Mouse (Mus musculus) hindbrain, embryonic 13.5 days (tissue): ENCODE measurements around the gene Bcl11b. TPM values are rescaled to one million over a fixed set of nuclear protein-coding genes. Genes with fewer than 3 reads are reported as not detected.

Source experiments
- ATAC-seq: fragments of 200-750 bp; cut with Nextera tagmentation; 2 replicates; pipeline ENCODE4 v1.8.0; 2017; ENCODE audit warnings: moderate TSS enrichment; ENCODE audit not compliant: low FRiP score
- H3K27ac ChIP-seq: fragments of 300-500 bp; sonication (generic); 2 replicates; pipeline ENCODE4 v1.5.1; 2015; ENCODE audit warnings: inconsistent platforms, mild to moderate bottlenecking, moderate library complexity
- H3K27me3 ChIP-seq: fragments of 300-500 bp; sonication (generic); 2 replicates; pipeline ENCODE4 v1.6.1; 2015; ENCODE audit warnings: mild to moderate bottlenecking, inconsistent platforms
- H3K36me3 ChIP-seq: fragments of 300-500 bp; sonication (generic); 2 replicates; pipeline ENCODE4 v1.6.1; 2015; ENCODE audit warnings: mild to moderate bottlenecking, inconsistent platforms
- H3K4me1 ChIP-seq: fragments of 300-500 bp; sonication (generic); replicated peaks from 2 replicates; pipeline ENCODE4 v1.6.1; 2015; ENCODE audit warnings: inconsistent platforms
- H3K4me2 ChIP-seq: fragments of 300-500 bp; sonication (generic); 2 replicates; pipeline ENCODE4 v1.6.1; 2015; ENCODE audit warnings: inconsistent platforms, mild to moderate bottlenecking, moderate library complexity
- H3K4me3 ChIP-seq: fragments of 300-500 bp; sonication (generic); 2 replicates; pipeline ENCODE4 v1.5.1; 2015; ENCODE audit warnings: mild to moderate bottlenecking, inconsistent platforms
- H3K9ac ChIP-seq: fragments of 300-500 bp; sonication (generic); 2 replicates; pipeline ENCODE4 v1.6.1; 2015; ENCODE audit warnings: mild to moderate bottlenecking, inconsistent platforms
- H3K9me3 ChIP-seq: fragments of 300-500 bp; sonication (generic); 2 replicates; pipeline ENCODE4 v1.6.1; 2016; ENCODE audit warnings: inconsistent platforms
- WGBS: fragments of 180-500 bp; shearing (Covaris S2); methylation state at CpG from one replicate; pipeline ENCODE4 v1.1.7; 2015; 5-methylcytosine and 5-hydroxymethylcytosine counted together
- polyA plus RNA-seq: library from polyadenylated mRNA; unstranded; fragments of >200 nt; fragmentation: Nextera tagmentation; extraction: Ambion mirVana; gene quantifications from 2 replicates; pipeline ENCODE4 v1.2.1, GENCODE M21; 2015

Gene Bcl11b
- polyA plus RNA-seq, 1 experiment from 2014 or later, result 31.0 TPM

DNA sequence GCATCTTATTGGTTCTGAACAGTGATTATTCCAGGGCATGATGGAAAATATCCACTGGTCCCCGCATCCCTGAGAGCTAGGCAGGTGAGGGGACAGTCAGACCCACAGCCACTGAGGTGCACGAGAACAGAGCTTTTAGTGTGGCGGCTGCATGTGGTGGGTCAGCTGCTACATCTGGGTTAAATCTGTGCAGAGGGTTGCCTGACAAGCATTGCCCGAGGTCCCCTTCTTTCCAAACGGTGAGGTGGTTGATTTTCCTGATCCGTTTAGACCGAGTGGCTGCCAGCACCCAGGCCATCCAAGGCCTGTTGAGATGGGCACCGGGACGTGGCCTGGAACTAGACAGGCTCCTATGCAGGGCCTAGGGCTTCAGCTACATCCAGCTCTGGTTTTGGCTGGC, 121.7 kb downstream of the Bcl11b start:
- Histone ChIP-seq H3K36me3 (no peaks in the 10 kb centered on the region), H3K4me2 (no peak overlapping the region), H3K9me3 (peaks cover 6% of the 10 kb centered on the region; the same call in 1 of the 2 replicates), H3K27me3 (no peaks in the 10 kb centered on the region), H3K4me3 (no peak overlapping the region), H3K4me1 (no peaks in the 10 kb centered on the region; the same call in none of the 2 replicates), H3K9ac (no peak overlapping the region), H3K27ac (no peak overlapping the region)
- 84% methylated on average over 9 of the region's 9 CpGs for WGBS
- ATAC-seq, result no peak

DNA sequence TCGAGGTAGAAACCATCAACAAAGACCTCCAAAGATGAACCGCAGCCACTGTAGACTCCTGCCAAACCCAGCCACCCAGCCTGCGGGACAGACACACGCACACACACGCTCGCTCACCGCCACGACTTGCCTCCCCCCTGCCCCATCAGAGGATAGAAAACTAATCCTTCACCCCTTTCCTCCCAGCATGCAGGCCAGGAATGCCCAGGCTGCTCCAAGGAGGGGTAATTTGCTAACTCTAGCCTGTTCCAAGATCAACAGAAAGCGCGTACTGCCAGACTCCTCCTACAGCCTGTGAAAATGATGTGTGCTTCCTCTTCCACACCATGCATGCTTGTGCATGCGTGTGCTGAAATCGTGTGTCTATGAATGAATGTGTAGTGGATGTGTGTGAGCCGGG, 122.7 kb downstream of the Bcl11b start:
- Histone ChIP-seq H3K27me3 (no peaks in the 10 kb centered on the region), H3K4me1 (no peaks in the 10 kb centered on the region; the same call in none of the 2 replicates), H3K4me2 (no peak overlapping the region), H3K27ac (no peak overlapping the region), H3K36me3 (no peaks in the 10 kb centered on the region), H3K4me3 (no peak overlapping the region), H3K9ac (no peak overlapping the region), H3K9me3 (peaks cover 9% of the 10 kb centered on the region; the same call in 1 of the 2 replicates)
- no peak for ATAC-seq
- 84% methylated on average over 13 of the region's 13 CpGs for WGBS

DNA sequence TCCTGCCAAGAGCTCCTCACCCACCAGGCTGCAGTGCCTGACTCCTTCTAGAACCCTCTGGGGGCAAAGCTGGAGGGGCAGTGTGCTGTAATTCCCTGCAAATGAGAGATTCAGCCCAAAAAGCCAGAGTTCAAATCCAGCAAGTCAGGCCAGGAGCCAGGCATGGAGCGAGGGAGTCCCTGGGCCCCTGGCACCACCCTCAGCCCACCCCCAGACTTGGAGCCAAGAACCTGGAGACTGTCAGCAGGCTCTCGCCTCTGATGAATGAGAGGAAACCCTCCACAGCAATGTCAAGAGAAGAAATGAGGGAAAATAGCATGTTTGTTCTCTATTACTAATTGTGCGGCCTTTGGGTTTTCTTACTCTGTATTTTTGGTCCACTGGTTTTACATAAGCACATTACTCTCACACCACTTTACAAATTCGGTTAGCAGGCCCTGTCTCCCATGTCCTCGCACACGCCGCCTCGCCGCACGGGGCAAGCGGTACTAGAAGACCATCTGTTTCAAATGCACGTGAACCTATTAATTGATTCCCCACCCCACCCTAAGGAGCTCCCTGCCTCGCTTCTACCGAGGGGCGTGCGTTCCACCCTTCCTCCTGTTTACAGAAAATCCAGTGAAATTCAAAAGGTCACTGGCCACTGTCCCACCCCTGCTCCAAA, 124.2 kb downstream of the Bcl11b start:
- H3K9me3 ChIP-seq, result peaks cover 9% of the 10 kb centered on the region; the same call in 1 of the 2 replicates
- H3K36me3 ChIP-seq, result no peaks in the 10 kb centered on the region
- H3K4me3 ChIP-seq, result no peak overlapping the region
- no peak overlapping the region for H3K27ac ChIP-seq
- no peak for ATAC-seq
- no peak overlapping the region for H3K9ac ChIP-seq
- H3K4me1 ChIP-seq, result no peaks in the 10 kb centered on the region; the same call in none of the 2 replicates
- no peak overlapping the region for H3K4me2 ChIP-seq
- H3K27me3 ChIP-seq, result no peaks in the 10 kb centered on the region
- WGBS, result 82% methylated on average over 16 of the region's 16 CpGs

DNA sequence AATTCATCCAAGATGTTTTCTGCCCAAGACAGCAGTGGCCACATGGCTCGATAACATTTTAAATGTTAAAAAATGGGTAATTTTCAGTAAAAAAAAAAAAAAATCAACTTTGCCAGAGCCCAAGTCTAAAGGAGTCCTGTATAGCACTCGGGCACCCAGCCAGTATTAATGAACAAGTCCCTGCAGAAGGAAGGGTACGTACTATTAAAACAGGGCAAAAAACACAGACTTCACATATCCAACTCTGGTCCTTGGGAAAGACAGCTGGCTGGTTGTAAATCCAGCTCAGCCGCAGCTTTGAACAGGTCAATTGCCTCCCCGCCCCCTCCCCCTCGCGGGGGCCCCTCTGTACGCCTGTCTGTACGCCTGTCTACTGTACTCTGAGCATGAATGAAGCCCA, 127.2 kb downstream of the Bcl11b start:
- Histone ChIP-seq H3K9ac (no peak overlapping the region), H3K4me1 (no peaks in the 10 kb centered on the region), H3K4me2 (no peak overlapping the region), H3K27ac (no peak overlapping the region), H3K4me3 (no peak overlapping the region), H3K27me3 (no peaks in the 10 kb centered on the region), H3K9me3 (peaks cover 9% of the 10 kb centered on the region; the same call in 1 of the 2 replicates), H3K36me3 (no peaks in the 10 kb centered on the region)
- ATAC-seq, result no peak
- WGBS, result 86% methylated on average over 9 of the region's 9 CpGs

DNA sequence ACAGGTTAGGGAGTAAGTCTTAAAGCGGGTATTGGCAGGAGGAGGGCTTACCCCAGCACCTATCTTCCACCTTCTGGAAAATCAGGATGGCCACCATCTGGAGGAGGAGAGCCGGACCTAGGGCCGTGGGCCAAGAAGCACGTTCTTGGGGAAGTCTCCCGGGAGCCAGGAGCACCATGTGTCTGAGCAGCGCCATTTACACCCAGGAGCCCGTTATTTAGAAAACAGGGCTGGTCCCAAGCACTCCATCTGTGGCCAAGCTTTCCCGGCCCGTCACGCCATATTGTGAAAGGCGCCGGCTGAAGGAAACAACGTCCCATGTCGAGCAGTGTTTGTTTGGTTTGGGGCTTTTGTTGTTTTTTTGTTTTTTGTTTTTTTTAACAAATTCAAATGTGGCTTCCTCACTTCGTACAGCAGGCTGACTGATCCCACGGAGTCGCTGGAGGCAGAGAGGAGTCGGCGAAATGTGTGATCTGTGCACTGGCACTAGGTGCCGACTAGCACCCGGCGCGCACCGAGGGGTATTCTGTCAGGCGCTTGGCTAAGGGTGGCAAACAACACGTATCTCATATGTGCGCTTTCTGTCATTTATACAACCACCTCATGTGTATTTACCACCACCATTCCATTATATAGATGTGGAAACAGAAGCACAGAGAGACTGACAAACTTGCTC, 128.8 kb downstream of the Bcl11b start:
- 86% methylated on average over 27 of the region's 27 CpGs for WGBS
- no peak overlapping the region for H3K4me2 ChIP-seq
- H3K27me3 ChIP-seq, result no peaks in the 10 kb centered on the region
- no peak overlapping the region for H3K27ac ChIP-seq
- no peaks in the 10 kb centered on the region for H3K36me3 ChIP-seq
- H3K9ac ChIP-seq, result no peak overlapping the region
- H3K9me3 ChIP-seq, result peaks cover 9% of the 10 kb centered on the region; the same call in 1 of the 2 replicates
- H3K4me3 ChIP-seq, result no peak overlapping the region
- no peaks in the 10 kb centered on the region for H3K4me1 ChIP-seq
- ATAC-seq, result no peak

DNA sequence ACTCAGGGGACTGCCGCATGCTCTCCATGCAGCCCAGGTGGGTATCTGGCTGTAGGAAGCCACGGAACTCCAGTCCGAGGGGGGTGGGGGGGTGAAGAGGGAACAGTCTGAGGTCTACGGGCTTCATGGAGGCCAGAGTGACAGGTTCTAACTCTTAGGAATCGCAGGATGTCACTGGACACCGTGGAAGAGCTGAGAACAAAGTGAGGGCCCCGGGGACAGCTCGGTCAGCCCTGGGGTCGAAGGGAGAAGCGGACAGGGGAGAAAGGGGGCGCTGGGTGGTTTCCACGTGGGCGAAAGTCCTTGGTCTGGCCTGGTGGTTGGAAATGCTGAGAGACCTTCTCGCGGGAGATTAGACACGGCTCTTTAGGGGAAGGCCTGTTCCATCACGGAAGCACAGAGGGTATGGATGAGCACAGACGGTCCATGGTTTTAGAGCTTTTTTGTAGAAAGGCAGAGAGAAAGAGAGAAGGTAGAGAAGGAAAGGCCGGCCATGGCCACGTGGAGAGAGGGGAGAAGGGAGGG, 133.8 kb downstream of the Bcl11b start:
- 87% methylated on average over 20 of the region's 20 CpGs for WGBS
- no peak for ATAC-seq
- Histone ChIP-seq H3K4me2 (no peak overlapping the region), H3K27ac (no peak overlapping the region), H3K4me1 (no peaks in the 10 kb centered on the region), H3K36me3 (no peaks in the 10 kb centered on the region), H3K27me3 (no peaks in the 10 kb centered on the region), H3K9me3 (no peaks in the 10 kb centered on the region), H3K4me3 (no peak overlapping the region), H3K9ac (no peak overlapping the region)

GRCm38 (mm10) chr12:107868291-107868690, 135.1 kb downstream of the Bcl11b start:
- H3K4me1 ChIP-seq, result no peaks in the 10 kb centered on the region
- H3K4me3 ChIP-seq, result no peak overlapping the region
- H3K4me2 ChIP-seq, result no peak overlapping the region
- H3K36me3 ChIP-seq, result no peaks in the 10 kb centered on the region
- H3K9me3 ChIP-seq, result no peaks in the 10 kb centered on the region
- WGBS, result 98% methylated on average over 2 of the region's 2 CpGs
- H3K27ac ChIP-seq, result no peak overlapping the region
- H3K27me3 ChIP-seq, result no peaks in the 10 kb centered on the region
- H3K9ac ChIP-seq, result no peak overlapping the region
- ATAC-seq, result no peak

Other genes with a start within 250 kb of the Bcl11b start
- gene Setd3, start 175.7 kb upstream of the Bcl11b start, polyA plus RNA-seq, result 99.7 and 102 TPM in 2 replicates
- gene Ccnk, start 176.0 kb upstream of the Bcl11b start, polyA plus RNA-seq, result 3.8 and 4.0 TPM in 2 replicates